Mouse (Mus musculus) CD4-positive, CD25-positive, alpha-beta regulatory T cell, adult 2 months (primary cell): ENCODE measurements around the gene Nek9.

Experiments used
- DNase-seq: peaks from one replicate; pipeline ENCODE4 v3.0.0-alpha.2; 2012; ENCODE audit warnings: low read depth, low spot score

Gene Nek9

DNA sequence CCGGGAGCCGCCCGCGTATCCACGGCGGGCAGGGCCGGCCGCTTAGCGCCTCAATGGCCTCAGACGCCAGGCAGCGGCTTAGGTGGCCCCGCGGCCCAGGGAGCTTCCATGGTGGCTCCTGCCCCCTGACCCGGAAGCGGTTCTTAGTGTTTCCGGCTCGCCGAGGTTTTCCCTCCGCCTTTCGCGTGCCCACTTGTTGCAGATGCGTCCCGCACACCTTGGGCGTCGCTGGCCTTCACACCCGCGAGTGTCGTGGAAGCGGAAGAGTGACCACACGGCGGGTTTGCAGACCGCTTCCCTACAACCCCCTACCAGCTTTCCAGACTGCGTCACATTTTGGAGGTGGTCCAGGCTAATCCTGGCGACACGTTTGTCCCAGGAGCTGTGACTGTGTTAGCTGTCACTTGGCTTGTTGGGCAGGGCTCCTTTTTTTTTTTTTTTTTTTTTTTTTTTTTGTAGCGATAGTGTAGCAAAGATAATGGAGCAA lies at the start of gene Nek9:
Gene Nek9, minus strand, starts transcription at position 120 of the 487 bp plus-strand sequence.
- DNase-seq: peak; percentile 96

DNA sequence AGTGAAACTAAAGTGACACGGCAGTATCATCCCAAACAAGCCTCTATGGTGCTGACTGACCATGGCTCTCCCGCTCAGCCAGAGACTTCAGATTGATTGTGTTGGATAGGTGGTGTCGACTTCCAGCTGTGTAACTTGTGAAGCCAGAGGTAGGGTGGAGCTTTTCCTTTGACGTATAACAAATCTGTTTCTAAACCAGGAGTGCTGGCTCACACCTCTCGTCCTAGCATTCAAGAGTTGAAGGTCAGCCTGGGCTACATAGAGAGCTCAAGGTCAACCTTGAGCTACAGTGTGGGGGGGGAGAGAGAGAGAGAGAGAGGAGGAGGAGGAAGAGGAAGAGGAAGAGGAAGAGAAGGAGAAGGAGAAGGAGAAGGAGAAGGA lies 46.8 kb upstream of the Nek9 start:
- DNase-seq: no peak

DNA sequence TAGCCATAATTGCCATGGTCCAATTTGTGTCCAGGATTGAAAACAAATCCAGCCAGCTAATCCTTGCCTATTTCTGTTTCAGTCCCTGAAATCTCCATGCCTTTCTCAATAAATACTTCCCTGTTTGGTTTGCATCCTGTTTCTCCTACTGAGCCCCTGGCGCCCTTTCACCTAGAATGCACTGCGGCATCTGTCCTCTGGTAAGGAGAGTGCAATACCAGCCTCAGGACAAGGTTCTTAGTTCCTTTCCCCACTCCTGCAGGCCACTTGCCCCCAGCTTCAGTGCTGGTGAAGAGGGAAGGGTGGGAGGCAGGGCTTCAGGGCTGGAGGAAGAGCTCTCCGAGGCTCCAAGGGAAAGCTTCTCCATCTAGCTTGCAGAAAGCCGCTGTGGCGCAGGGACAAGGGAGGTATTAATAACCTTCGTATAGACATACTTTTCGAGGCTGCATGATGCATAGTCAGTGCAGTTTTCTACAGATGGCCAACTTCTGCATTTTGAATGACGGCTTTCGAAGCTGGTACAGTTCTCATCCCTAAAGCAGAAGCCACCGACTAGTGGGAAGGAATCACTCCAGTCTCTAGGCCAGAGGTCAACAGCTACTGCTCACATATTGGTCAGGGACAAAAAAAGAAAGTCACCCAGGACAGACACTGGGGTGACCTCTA lies 46.3 kb upstream of the Nek9 start:
- DNase-seq: no peak

DNA sequence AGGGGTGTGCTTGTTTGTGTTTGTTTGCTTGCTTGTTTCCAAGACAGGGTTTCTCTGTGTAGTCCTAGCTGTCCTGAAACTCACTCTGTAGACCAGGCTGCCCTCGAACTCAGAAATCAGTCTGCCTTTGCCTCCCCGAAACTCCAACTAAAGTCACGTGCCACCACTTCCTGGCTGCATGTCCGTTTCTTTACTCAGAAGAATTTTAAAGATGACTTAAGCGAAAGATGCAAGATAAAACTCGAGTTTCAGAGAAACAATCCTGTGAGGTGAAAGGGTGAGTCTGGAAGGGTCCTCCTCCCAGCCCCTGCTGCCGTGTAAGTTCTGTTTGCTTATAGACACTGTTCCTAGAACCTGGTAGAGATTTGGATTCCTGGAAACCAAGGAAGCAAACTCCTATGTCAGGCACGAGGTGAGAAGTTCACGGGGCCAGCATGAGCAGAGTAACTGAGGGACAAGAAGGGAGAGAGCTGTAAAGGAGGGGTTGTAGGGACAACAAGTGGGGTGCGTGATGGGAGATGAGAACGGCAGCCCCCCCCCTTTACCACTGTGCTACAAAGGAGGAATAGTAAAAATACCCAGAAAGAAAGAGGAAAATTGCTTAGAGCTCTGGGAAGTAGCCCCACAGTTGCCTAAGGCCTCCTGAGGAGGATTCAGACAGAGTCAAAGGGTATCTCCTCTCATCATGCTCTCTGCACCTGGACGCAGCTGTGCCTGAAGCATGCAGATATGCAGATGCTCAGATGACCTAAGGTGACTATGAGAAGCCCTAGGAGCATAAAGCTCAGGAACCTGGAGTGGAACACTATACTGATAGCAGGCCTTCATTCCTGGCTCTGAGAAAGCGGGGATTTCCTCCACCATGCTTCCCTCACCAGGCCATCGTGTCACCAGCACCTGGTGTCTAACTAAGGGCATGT lies 43.9 kb upstream of the Nek9 start:
- peak; percentile 63 for DNase-seq

DNA sequence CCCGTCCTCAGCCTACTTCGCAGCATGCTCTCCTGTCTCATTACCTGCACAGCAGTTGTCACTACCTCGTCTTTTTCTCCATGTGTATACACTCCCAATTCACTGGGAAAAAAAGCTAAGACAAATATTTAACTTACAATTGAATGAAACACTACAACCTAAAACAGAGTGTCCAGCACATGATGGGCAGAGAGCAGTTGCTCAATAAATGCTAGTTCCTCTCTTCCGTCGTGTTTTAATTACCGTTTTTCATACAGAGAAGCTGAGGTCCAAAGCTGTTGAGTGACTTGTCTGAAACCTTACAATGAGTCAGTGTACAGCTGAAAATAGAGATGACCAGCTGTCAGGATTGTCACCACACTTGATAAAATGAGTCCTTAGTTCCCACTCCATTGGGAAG lies 42.4 kb upstream of the Nek9 start:
- DNase-seq: no peak

DNA sequence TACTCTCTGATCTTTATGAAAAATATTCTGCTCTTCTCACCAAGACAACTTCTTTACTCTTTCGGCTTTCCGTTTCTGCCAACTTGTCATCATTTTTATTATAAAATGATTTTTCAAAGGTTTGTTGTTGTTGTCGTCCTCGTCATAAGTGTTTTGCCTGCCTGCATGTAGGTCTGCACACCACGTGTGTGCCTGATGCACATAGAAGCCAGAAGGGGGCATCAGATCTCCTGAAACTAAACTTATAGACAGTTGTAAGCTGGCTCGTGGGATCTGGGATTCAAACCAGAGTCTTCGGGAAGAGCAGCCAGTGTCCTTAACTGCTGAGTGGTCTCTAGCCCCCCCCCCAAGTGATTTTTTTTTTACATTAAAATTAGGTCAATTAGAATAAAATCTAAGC lies 41.8 kb upstream of the Nek9 start:
- DNase-seq: peak; percentile 25

DNA sequence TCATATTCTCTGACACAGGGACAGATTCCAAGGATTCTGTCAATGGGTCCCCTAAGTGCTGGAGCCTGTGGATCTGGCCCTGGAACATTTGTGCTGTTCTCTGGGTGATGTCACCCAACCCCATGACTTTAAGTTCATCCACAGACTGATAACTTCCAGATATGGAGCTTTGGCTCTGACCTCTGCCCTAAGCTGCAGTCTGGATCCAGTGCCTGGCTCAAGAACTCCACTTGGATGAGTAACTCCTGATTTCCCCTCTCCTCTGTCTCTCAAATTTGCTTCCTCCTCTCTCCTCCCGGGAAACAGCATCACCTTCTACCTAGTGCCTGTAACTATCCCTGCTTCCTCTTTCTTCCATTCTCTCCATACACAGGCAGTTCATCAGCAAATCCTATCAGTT lies 41.1 kb upstream of the Nek9 start:
- DNase-seq: no peak

DNA sequence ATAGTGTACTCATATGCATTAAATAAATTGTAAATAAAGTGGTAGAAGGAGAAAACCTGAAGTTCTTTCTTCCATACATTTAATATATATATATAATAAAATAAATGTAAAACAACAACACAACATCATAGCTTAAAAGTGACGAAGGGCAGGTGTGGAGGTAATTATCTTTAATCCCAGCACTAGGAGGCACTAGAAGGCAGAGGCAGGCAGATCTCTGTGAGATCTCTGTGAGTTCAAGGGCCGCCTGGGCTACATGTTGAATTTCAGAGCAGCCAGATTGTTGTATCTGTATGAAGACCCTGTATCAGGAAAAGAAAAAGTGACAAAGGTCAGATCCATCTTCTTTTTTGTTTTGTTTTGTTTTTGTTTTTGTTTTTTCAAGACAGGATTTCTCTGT lies 39.1 kb upstream of the Nek9 start:
- DNase-seq: peak; percentile 49

DNA sequence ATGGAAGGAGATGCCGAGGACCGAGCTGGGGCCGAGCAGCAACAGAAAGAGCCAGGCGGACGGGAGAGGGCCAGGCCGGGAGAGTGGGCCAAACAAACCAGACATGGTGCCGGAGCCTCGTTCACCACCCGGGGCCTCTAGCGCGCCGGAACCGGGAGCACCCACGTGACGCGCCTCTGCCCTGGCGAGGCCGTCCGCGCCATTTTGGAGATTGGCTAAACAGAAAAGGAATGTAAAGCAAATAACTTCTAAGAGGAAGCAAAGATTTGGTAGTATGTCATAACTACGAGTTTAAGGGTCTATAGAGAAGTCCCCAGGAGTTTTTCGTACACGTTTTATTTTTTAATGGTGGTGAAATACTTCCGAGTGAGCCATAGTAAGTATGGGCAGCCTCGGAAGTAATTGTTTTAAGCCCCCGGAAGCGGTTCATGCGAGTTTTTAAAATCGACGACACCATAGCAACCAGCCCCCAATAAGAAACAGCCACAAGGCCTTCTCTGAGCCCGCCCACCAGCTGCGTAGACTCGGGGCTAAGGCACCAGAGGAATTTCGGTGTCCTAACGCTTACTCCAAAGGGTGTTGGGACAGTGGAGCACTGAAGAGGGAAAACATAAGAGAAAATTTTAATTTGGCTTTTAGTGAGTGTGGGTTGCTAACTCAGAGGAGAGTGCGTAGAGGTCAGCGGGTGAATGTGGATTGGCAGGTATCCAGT lies 35.6 kb upstream of the Nek9 start, which contains the start of gene Tmed10:
Gene Tmed10, minus strand, starts transcription at position 287 of the 712 bp plus-strand sequence.
- peak; percentile 92 for DNase-seq

DNA sequence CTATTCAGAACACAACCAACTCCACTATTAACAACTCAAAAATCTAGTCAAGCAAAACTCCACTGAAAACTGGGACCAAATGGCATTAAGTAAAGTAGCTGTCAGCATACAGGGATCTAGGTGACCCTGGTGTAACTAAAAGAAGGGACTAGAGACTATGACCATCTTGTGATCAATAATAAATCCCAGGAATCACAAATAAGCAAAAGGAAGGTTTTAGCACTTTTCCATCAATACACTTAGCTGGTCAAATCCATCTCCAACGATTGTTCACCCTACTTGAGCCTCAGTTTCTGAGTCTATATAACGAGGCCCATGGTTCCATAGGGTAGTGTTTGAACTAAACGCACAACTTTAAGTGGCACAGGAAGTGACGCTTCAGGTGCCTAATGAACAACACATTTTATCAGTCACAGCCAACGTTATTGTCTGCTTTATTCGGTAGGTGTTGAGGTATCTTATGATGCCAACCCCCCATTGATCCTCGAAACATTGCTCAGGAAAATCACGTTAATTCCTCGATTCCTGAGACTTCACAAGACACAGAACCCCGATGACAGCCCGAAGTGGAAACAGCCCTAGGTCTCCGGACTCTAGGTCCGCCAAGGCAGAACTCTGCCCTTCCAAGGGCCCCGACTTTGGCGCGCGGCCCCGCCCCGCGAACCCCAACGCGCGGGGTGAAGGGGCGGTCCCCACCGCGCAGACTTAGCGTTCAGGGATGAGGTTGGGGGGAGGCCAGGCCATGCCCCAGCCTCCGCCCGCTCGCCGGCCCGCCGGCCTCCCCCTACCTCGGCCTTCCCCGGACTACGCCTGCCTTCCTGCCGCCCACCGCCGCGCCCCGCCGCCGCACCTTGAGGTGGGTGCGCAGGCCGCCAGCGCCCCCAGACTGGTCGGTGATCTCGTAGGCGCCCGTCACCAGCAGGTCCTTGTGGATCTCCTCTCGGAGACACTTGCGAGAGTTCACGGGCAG lies 34.7 kb upstream of the Nek9 start:
- DNase-seq: peak; percentile 83

DNA sequence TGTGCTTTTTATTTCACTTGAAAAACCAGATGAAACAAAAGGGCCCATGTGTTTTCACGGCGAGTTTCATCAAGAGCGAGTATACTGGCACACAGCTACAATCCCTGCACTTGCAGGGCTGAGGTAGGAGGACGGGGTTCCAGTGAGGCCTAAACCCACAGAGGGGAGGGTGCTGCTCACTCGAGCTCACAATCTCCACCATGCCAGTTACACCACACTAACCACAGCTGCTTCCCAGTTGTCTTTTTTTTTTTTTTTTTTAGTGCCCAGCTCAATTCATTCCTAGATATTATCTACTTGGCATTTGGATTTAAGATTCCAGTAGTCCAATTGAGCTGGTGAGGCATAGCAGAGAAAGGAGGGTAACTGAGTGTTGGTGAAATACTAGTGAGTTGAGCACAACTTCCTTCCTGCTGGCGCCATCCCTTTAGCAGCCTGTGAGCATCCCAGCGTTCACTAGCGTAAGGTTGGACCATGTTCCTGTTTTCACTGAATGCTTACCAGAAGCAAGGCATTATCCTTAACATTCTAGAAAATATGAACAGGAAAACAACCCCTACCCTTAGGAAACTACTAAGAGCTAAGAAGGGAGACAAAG lies 33.0 kb upstream of the Nek9 start:
- no peak for DNase-seq

DNA sequence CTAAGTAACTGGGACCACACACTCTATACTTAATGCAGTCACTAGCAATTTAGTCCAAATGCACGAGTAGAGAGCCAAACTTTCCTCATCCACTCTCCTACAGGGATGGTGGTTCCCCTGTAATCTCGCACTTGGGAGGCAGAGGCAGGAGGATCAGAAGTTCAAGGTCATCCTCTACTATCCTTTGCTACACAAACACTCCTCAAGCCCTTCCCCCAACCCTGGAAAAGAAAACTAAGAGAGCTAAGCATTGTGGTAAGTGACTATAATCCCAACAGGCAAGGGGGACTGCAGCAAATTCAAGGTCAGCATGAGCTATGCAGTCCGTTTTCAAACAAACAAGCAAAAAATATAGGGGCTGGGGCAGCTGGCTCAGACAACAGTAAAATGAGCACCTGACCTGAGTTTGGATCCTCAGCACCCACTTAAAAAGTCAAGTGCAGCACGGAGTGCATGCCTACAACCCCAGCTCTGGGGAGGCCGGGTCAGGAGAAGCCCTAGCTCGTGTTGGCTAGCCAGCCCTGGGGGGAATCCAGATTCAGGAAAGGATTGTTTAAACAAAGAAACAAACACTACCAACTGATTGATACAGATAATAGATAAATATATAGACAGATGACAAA lies 29.4 kb upstream of the Nek9 start:
- no peak for DNase-seq

DNA sequence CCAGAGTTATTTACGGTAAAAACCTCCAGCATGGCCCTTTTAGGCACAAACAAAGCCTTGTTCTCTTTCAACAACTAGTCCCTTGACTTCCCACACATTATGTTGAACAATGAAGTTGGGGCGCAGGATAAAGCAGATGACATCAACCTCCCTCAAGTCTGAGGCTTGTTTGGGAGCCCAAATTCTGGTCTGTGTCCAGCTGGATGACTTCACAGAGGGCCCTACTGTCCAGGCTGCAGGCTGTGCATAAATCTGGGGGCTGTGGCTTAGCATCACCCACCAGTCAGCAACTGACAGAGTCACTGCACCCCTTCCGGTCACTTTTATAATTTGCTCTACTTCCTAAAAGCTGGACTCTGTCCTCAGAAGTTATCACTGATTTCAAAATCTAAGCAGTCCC lies 27.1 kb upstream of the Nek9 start:
- DNase-seq: no peak

DNA sequence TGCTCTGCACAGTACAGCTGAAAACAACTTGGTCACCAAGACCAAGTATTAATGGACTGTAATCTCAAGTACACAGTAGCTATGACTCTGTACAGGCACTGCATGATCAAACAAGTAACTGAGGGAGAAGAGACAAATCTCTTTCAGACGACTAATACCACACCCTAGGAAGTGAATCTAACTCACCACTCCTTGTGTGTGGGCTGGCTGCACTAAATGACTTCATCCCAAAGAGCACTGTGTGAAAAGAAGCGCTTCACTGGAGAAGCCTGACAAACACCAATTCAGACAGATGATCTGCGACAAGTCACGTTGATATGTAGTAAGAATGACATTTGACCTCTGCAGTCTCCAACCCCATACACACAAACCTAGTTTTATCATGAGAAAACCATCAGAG lies 23.3 kb upstream of the Nek9 start:
- DNase-seq: no peak

DNA sequence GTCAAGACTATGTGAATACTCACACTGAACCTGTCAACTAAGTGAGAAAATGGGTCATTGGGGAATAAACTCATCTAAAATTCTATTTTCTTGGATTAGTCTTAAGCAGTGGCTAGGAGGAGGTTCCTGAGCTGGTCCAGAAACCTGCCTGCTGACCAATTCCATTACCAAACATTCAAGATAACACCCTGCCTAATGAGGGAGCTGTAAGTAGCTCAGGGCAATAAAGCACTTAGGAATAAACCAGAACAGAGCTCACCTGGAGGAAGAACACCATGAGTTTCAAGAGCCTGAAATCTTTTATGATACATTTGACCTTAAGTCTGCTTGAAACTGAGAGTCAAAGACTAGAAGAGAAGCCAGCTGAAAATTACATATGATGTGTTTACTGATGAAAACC lies 22.4 kb upstream of the Nek9 start:
- no peak for DNase-seq

DNA sequence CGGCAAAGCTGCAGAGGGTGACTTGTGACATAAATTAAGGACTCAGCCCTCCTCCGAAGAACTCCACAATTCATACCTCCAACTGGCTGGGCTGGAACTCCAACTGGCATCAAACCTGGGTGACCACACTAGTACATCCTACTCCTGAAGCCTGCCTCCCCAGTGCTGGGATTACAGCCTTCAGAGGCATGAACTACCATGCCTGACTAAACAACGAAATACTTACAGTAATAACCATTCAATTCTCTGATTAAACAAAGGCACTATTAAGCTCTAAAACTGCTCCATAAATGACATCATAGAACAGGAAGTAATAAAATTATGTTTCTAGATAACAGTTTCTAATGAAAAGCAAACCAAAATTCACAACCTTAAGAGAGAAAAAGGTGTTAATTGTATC lies 22.0 kb upstream of the Nek9 start:
- no peak for DNase-seq

DNA sequence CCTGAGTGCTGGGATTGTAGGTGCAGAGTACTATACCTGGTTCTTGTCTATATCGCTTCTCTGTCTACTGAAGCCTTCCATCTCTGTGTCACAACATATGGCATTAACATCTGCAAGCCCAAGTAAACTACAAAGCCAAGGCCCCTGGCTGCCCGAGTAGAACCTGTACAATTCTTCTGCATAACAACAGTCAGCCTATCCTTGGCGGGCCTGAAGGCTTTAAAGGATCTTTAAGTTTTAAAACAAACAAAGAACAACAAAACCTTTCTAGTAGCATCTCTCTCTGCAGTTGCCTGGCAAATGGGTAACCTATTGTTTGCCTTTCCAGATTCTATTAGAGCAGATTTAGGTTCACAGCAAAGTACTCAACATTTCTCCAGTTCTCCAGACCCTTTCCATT lies 14.9 kb upstream of the Nek9 start:
- no peak for DNase-seq

DNA sequence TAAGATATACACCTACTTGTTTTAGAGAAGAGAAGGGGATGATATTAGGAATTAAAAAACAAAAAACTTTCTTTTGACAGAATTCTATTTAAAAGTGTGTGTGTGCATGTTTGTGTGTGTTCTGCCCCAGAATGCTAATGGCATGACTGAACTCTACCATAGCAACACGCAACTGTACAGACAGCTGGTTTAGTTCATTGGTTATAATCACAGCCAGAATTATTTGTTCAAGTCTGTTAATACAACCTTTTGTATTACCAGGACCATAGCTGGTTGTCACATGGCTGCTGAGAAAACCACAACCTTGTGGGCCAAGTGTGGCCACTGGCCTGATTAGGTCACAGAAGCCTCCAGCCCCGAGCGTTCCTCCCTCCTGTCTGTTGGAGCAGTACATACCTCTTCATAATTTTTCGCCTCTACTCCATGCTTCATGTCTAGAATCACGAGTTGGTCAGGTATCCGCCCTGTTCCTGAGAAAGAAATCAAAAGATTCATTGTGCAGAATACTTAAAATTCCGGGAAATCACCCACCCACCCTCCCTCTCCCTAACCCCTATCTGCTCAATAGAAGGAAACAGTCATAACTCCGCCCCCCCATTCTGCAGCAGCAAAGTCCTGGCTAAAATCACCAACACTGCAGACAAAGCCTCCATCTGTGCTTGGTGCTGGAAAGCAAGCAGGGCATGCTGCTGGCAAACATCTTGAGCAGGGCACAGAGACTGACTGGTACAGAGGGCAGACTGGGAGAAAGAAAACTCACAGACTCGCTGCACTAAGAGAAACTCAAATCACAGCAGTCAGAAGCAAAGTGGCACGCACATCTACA lies 11.5 kb upstream of the Nek9 start:
- DNase-seq: no peak

DNA sequence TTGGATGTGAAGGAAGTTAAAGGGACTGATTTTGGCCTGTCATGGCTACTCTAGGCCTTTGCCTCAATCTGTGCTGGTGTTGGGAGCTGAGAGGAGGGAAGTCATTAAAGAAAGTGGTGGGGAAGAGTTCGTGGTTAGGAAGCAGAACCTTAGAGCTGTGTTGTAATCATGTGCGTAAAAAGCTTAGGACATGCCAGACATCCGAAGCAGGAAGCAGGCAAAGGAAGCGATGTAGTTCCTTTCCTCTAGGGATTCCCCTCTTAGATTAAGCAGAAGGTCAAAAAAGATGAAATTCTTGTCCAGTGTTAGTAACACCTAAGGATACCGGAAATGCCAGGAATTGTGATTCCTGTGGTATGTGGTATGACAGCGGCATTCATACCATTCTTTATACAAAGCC lies 9.2 kb upstream of the Nek9 start:
- DNase-seq: no peak
